ENCODE assay signal across 8 mouse cellular contexts in the genomic region with DNA sequence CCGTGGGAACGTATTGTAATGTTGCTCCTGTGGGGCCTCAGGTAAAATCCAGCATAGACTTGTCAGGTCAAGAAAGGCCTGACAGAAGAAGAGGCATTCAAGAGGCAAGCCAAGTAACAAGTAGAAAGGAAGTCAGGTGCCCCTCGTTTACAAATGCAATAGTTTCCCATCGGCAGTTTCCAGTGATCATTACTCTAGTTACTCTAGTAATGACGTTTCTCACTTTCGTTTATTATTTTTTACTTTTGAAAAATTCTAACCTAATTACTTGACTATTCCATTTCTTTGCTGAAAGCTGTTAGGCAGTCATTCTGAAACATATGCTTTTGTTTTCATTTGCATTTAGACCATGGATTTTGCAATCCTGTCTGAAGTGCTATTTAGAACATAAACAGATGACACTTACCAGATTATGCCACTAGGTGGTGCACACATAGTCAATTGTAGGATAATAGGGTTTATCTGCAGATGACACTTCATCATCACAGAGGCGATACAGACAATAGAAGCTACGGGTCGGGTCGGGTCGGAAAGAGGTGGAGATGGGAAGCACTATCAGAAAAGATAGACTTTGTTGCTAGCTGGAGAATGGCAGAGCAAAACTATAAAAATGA.
DNase-seq lines count a peak whose midpoint lies in the region; ATAC-seq and TF ChIP-seq lines count a peak whose summit lies in the region.

No protein-coding gene starts in this region.

- no peaks in the 10 kb centered on the region for H3K27me3 ChIP-seq in spleen, adult 2 months (ENCODE audit: control insufficient read depth, insufficient read depth, low read length)
- H3K27me3 ChIP-seq in neural tube, embryonic 15.5 days (replicated peaks) = no peaks in the 10 kb centered on the region

- H3K27ac ChIP-seq in spleen, adult 2 months (ENCODE audit: insufficient read depth, low read length) = no peak overlapping the region
- H3K27ac ChIP-seq in neural tube, embryonic 15.5 days (replicated peaks) = no peak overlapping the region

- intact Hi-C loops in gastrocnemius, postnatal 36 days (cut with DNase I) = loop anchor here (2.0 to 10.0 kb wide), 2 partner anchors 167 to 299 kb away; no protein-coding TSS in a partner anchor

- no peak for TF ChIP-seq POLR2A in spleen, adult 2 months (IDR thresholded peaks at IDR 0.05; ENCODE audit: low read depth, low read length)

- ATAC-seq in neural tube, embryonic 15.5 days (ENCODE audit: low FRiP score) = peak; percentile 66; the same call in 1 of the 2 replicates

- 66% methylated on average over 11 of the region's 11 CpGs for WGBS in spleen, adult 2 months
- WGBS in neural tube, embryonic 15.5 days = 55% methylated on average over 11 of the region's 11 CpGs

- DNase-seq in gastrocnemius, adult 18-20 months (ENCODE audit: low spot score) = peak; percentile 10
- DNase-seq in gastrocnemius, postnatal 36 days = no peak
- peak; percentile 20 to 27 for DNase-seq in spleen, adult 2 months (ENCODE audit: low read depth in 1 of 2, low spot score in 2 of 2)
- no peak for DNase-seq in spleen, adult 12 weeks (ENCODE audit: low spot score)
- DNase-seq in embryo, embryonic 10 days (ENCODE audit: low spot score) = peak; percentile 70
- DNase-seq in layer of hippocampus, adult 9-10 months (ENCODE audit: low spot score) = peak; percentile 84
- no peak for DNase-seq in adrenal gland, postnatal 4 days (ENCODE audit: low spot score in 2 of 2)

- 0 out of 2 replicates have a peak, but pooled peaks have one; percentile 9 for TF ChIP-seq CTCF in spleen, adult 2 months (IDR thresholded peaks at IDR 0.05; ENCODE audit: extremely low read depth, insufficient read depth, insufficient read length, insufficient replicate concordance)

- H3K4me2 ChIP-seq in neural tube, embryonic 15.5 days = peak overlapping the region; percentile 29; the same call in 1 of the 2 replicates

- H3K4me3 ChIP-seq in spleen, adult 2 months (ENCODE audit: extremely low read depth, insufficient read depth, insufficient read length) = no peak overlapping the region
- H3K4me3 ChIP-seq in neural tube, embryonic 15.5 days (replicated peaks) = no peak overlapping the region

- H3K36me3 ChIP-seq in spleen, adult 2 months (ENCODE audit: control insufficient read depth, insufficient read depth, low read length) = no peaks in the 10 kb centered on the region
- H3K36me3 ChIP-seq in neural tube, embryonic 15.5 days = no peaks in the 10 kb centered on the region

- H3K4me1 ChIP-seq in spleen, adult 2 months (ENCODE audit: control insufficient read depth, insufficient read depth, insufficient read length) = no peaks in the 10 kb centered on the region
- no peaks in the 10 kb centered on the region for H3K4me1 ChIP-seq in neural tube, embryonic 15.5 days

- H3K9me3 ChIP-seq in neural tube, embryonic 15.5 days (replicated peaks) = no peaks in the 10 kb centered on the region

- no peak overlapping the region for H3K9ac ChIP-seq in neural tube, embryonic 15.5 days (replicated peaks)

Comparison
In these comparisons a context has a peak if more than half of its experiments do, and no peak if none do; other contexts are left out.
1. DNase-seq: peak in gastrocnemius, adult 18-20 months (single experiment), spleen, adult 2 months (2 of 2), embryo, embryonic 10 days (single experiment) and layer of hippocampus, adult 9-10 months (single experiment); none in gastrocnemius, postnatal 36 days (0 of 2), spleen, adult 12 weeks (single experiment) and adrenal gland, postnatal 4 days (0 of 2).